Mouse (Mus musculus) midbrain, embryonic 16.5 days (tissue): Measurements from ENCODE around the gene Tinf2. TPM values are rescaled to one million over a fixed set of nuclear protein-coding genes. Genes with fewer than 3 reads are reported as not detected.

Experiments used
- ATAC-seq: fragments of 200-750 bp; cut with Nextera tagmentation; 2 replicates; pipeline ENCODE4 v1.8.0; 2017; ENCODE audit warnings: moderate TSS enrichment
- H3K27ac ChIP-seq: fragments of 300-500 bp; sonication (generic); 2 replicates; pipeline ENCODE4 v1.5.1; 2014; ENCODE audit warnings: mild to moderate bottlenecking, low read length, mixed read lengths
- H3K27me3 ChIP-seq: fragments of 300-500 bp; sonication (generic); 2 replicates; pipeline ENCODE4 v1.6.1; 2014; ENCODE audit warnings: low read depth, low read length, mixed read lengths; ENCODE audit not compliant: control insufficient read depth, insufficient read depth
- H3K36me3 ChIP-seq: fragments of 300-500 bp; sonication (generic); 2 replicates; pipeline ENCODE4 v1.6.1; 2014; ENCODE audit warnings: mild to moderate bottlenecking, low read length, moderate library complexity, mixed read lengths; ENCODE audit not compliant: control insufficient read depth, insufficient read depth
- H3K4me1 ChIP-seq: fragments of 300-500 bp; sonication (generic); 2 replicates; pipeline ENCODE4 v1.6.1; 2014; ENCODE audit warnings: mild to moderate bottlenecking, low read length, mixed read lengths; ENCODE audit not compliant: control insufficient read depth, insufficient read depth
- H3K4me2 ChIP-seq: fragments of 300-500 bp; sonication (generic); 2 replicates; pipeline ENCODE4 v1.6.1; 2014; ENCODE audit warnings: mild to moderate bottlenecking, low read length, mixed read lengths
- H3K4me3 ChIP-seq: fragments of 300-500 bp; sonication (generic); 2 replicates; pipeline ENCODE4 v1.5.1; 2014; ENCODE audit warnings: low read depth, mild to moderate bottlenecking, low read length, moderate library complexity, mixed read lengths
- H3K9ac ChIP-seq: fragments of 300-500 bp; sonication (generic); 2 replicates; pipeline ENCODE4 v1.6.1; 2014; ENCODE audit warnings: low read depth, low read length, mixed read lengths
- H3K9me3 ChIP-seq: fragments of 300-500 bp; sonication (generic); replicated peaks from 2 replicates; pipeline ENCODE4 v1.6.1; 2014; ENCODE audit warnings: mild to moderate bottlenecking, low read length, mixed read lengths; ENCODE audit not compliant: control insufficient read depth, poor library complexity, severe bottlenecking
- WGBS: fragments of 180-500 bp; shearing (Covaris S2); extraction: QIAGEN DNeasy Blood & Tissue Kit; methylation state at CpG from one replicate; pipeline ENCODE4 v1.1.7; 2014; 5-methylcytosine and 5-hydroxymethylcytosine counted together
- polyA plus RNA-seq: library from polyadenylated mRNA; unstranded; fragments of >200 nt; fragmentation: Nextera tagmentation; extraction: Ambion mirVana; gene quantifications from 2 replicates; pipeline ENCODE4 v1.2.1, GENCODE M21; 2015

Tinf2 gene
- polyA plus RNA-seq, 1 experiment from 2014 or later, result 25.8 TPM

GRCm38 (mm10) chr14:55713007-55713728 is 31.5 kb upstream of the Tinf2 start:
- no peak for ATAC-seq
- H3K27me3 ChIP-seq, result peaks cover 7% of the 10 kb centered on the region
- peaks cover 9% of the 10 kb centered on the region; the same call in 1 of the 2 replicates for H3K36me3 ChIP-seq
- no peak overlapping the region for H3K27ac ChIP-seq
- WGBS, result 14% methylated on average over 24 of the region's 25 CpGs
- no peak overlapping the region for H3K9ac ChIP-seq
- no peaks in the 10 kb centered on the region for H3K9me3 ChIP-seq
- no peak overlapping the region for H3K4me2 ChIP-seq
- H3K4me1 ChIP-seq, result no peaks in the 10 kb centered on the region
- H3K4me3 ChIP-seq, result no peak overlapping the region

- no peak for ATAC-seq
- H3K4me1 ChIP-seq, result no peaks in the 10 kb centered on the region
- no peak overlapping the region for H3K4me2 ChIP-seq
- H3K9ac ChIP-seq, result no peak overlapping the region
- WGBS, result 83% methylated on average over 7 of the region's 7 CpGs
- no peak overlapping the region for H3K27ac ChIP-seq
- H3K9me3 ChIP-seq, result no peaks in the 10 kb centered on the region
- H3K4me3 ChIP-seq, result no peak overlapping the region
- peaks cover under 1% of the 10 kb centered on the region; the same call in 1 of the 2 replicates for H3K36me3 ChIP-seq
- H3K27me3 ChIP-seq, result peaks cover 7% of the 10 kb centered on the region
Observed at GRCm38 (mm10) chr14:55711786-55712185, 30.2 kb upstream of the Tinf2 start.

GRCm38 (mm10) chr14:55709509-55709908 is 27.9 kb upstream of the Tinf2 start:
- WGBS, result 86% methylated on average over 4 of the region's 4 CpGs
- no peaks in the 10 kb centered on the region for H3K4me1 ChIP-seq
- no peak overlapping the region for H3K4me2 ChIP-seq
- no peak overlapping the region for H3K27ac ChIP-seq
- no peak overlapping the region for H3K9ac ChIP-seq
- no peaks in the 10 kb centered on the region for H3K36me3 ChIP-seq
- H3K9me3 ChIP-seq, result no peaks in the 10 kb centered on the region
- peaks cover 7% of the 10 kb centered on the region for H3K27me3 ChIP-seq
- no peak for ATAC-seq
- no peak overlapping the region for H3K4me3 ChIP-seq

DNA sequence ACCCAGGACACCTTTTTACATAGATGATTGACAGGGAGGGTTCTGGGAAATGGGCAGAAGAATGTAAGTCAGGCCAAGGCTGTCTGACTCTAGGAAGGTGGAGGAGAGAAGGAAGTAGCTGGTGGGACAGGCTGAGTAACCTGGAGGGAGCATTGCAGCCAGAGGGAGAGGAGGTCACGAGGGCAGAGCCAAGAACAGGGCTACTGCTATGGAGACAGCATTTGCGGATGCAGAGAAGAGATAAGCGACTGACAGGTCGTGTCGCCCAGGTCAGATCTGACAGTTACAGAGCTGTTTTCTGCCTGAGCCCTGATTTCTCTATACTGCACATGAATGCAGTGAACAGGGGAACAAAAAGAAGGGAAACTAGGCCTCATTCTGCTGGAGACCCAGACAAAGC is 25.8 kb upstream of the Tinf2 start:
- no peaks in the 10 kb centered on the region for H3K4me1 ChIP-seq
- H3K4me3 ChIP-seq, result no peak overlapping the region
- no peaks in the 10 kb centered on the region for H3K36me3 ChIP-seq
- WGBS, result 82% methylated on average over 5 of the region's 5 CpGs
- no peak overlapping the region for H3K27ac ChIP-seq
- H3K9ac ChIP-seq, result no peak overlapping the region
- no peak for ATAC-seq
- no peaks in the 10 kb centered on the region for H3K27me3 ChIP-seq
- no peak overlapping the region for H3K4me2 ChIP-seq
- H3K9me3 ChIP-seq, result no peaks in the 10 kb centered on the region

- WGBS, result 91% methylated on average over 8 of the region's 8 CpGs
- H3K27me3 ChIP-seq, result no peaks in the 10 kb centered on the region
Observed at GRCm38 (mm10) chr14:55706051-55706600, 24.5 kb upstream of the Tinf2 start.

GRCm38 (mm10) chr14:55702761-55703160 is 21.1 kb upstream of the Tinf2 start:
- Histone ChIP-seq H3K9ac (no peak overlapping the region), H3K4me2 (no peak overlapping the region), H3K27ac (no peak overlapping the region), H3K27me3 (no peaks in the 10 kb centered on the region), H3K4me1 (no peaks in the 10 kb centered on the region), H3K36me3 (no peaks in the 10 kb centered on the region), H3K9me3 (no peaks in the 10 kb centered on the region), H3K4me3 (no peak overlapping the region)
- no peak for ATAC-seq
- WGBS, result 80% methylated on average over 6 of the region's 6 CpGs

More at GRCm38 (mm10) chr14:55706051-55706600, 24.5 kb upstream of the Tinf2 start:
- Histone ChIP-seq H3K4me2 (no peak overlapping the region), H3K9me3 (no peaks in the 10 kb centered on the region), H3K4me3 (no peak overlapping the region), H3K27ac (no peak overlapping the region), H3K4me1 (no peaks in the 10 kb centered on the region), H3K9ac (no peak overlapping the region), H3K36me3 (no peaks in the 10 kb centered on the region)
- no peak for ATAC-seq

- H3K4me1 ChIP-seq, result no peaks in the 10 kb centered on the region
- H3K9ac ChIP-seq, result no peak overlapping the region
- no peak overlapping the region for H3K4me2 ChIP-seq
- H3K9me3 ChIP-seq, result no peaks in the 10 kb centered on the region
- H3K27me3 ChIP-seq, result no peaks in the 10 kb centered on the region
- no peak overlapping the region for H3K4me3 ChIP-seq
- H3K36me3 ChIP-seq, result no peaks in the 10 kb centered on the region
- no peak for ATAC-seq
- no peak overlapping the region for H3K27ac ChIP-seq
- WGBS, result 61% methylated on average over 8 of the region's 9 CpGs
Observed at GRCm38 (mm10) chr14:55701131-55701530, 19.5 kb upstream of the Tinf2 start.

GRCm38 (mm10) chr14:55697226-55697625 is 15.6 kb upstream of the Tinf2 start:
- ATAC-seq, result no peak

DNA sequence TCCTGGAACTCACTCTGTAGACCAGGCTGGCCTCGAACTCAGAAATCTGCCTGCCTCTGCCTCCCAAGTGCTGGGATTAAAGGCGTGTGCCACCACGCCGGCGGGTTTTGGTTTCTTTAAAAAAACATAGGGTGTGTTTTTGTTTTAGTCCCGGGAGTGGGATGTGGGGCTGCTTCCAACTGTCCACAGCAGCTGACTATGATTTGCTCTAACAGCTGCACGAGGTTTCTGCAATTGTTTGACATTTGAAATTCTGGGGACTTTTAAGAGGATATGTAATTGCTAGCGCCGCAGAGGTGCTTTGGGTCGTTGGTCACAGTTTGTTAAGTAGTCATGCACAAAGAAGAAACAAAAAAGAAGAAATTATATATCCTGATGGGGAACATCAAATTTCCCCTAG is 7.8 kb upstream of the Tinf2 start:
- WGBS, result 79% methylated on average over 10 of the region's 10 CpGs
- ATAC-seq, result no peak

More at GRCm38 (mm10) chr14:55697226-55697625, 15.6 kb upstream of the Tinf2 start:
- no peaks in the 10 kb centered on the region for H3K27me3 ChIP-seq
- no peak overlapping the region for H3K4me3 ChIP-seq
- H3K27ac ChIP-seq, result no peak overlapping the region
- H3K9ac ChIP-seq, result no peak overlapping the region
- H3K4me1 ChIP-seq, result no peaks in the 10 kb centered on the region
- H3K4me2 ChIP-seq, result no peak overlapping the region
- H3K36me3 ChIP-seq, result no peaks in the 10 kb centered on the region
- H3K9me3 ChIP-seq, result no peaks in the 10 kb centered on the region
- 90% methylated on average over 4 of the region's 4 CpGs for WGBS

More for the DNA sequence above, 7.8 kb upstream of the Tinf2 start:
- no peaks in the 10 kb centered on the region for H3K4me1 ChIP-seq
- no peak overlapping the region for H3K27ac ChIP-seq
- no peak overlapping the region for H3K4me3 ChIP-seq
- no peaks in the 10 kb centered on the region for H3K36me3 ChIP-seq
- H3K4me2 ChIP-seq, result no peak overlapping the region
- no peaks in the 10 kb centered on the region for H3K27me3 ChIP-seq
- no peak overlapping the region for H3K9ac ChIP-seq
- no peaks in the 10 kb centered on the region for H3K9me3 ChIP-seq
